Mouse (Mus musculus) midbrain, embryonic 11.5 days (tissue): ENCODE measurements at regions not wholly inside any gene's neighbourhood (a gene's known extent, or its start where the extent isn't known, plus 50 kb on each side); places are given as distances from the start of the nearest gene placed in this dataset.

ENCODE experiments used
- ATAC-seq: fragments of 200-750 bp; cut with Nextera tagmentation; 2 replicates; pipeline ENCODE4 v1.8.0; 2017; ENCODE audit warnings: moderate TSS enrichment, moderate library complexity; ENCODE audit not compliant: low FRiP score
- DNase-seq: peaks from one replicate; pipeline ENCODE4 v3.0.0; 2015; ENCODE audit warnings: low spot score; ENCODE audit errors: missing footprints
- H3K27ac ChIP-seq: fragments of 300-500 bp; sonication (generic); 2 replicates; pipeline ENCODE4 v1.5.1; 2014; ENCODE audit warnings: low read depth, low read length
- H3K27me3 ChIP-seq: fragments of 300-500 bp; sonication (generic); 2 replicates; pipeline ENCODE4 v1.6.1; 2014; ENCODE audit warnings: mild to moderate bottlenecking, low read length, moderate library complexity, mixed read lengths; ENCODE audit not compliant: control insufficient read depth, insufficient read depth
- H3K36me3 ChIP-seq: fragments of 300-500 bp; sonication (generic); 2 replicates; pipeline ENCODE4 v1.6.1; 2014; ENCODE audit warnings: mild to moderate bottlenecking, low read length, moderate library complexity, mixed read lengths; ENCODE audit not compliant: control insufficient read depth, insufficient read depth
- H3K4me1 ChIP-seq: fragments of 300-500 bp; sonication (generic); 2 replicates; pipeline ENCODE4 v1.6.1; 2014; ENCODE audit warnings: low read length; ENCODE audit not compliant: control insufficient read depth, insufficient read depth
- H3K4me2 ChIP-seq: fragments of 300-500 bp; sonication (generic); 2 replicates; pipeline ENCODE4 v1.6.1; 2014; ENCODE audit warnings: mild to moderate bottlenecking, moderate library complexity
- H3K4me3 ChIP-seq: fragments of 300-500 bp; sonication (generic); 2 replicates; pipeline ENCODE4 v1.5.1; 2014; ENCODE audit warnings: low read depth, low read length
- H3K9ac ChIP-seq: fragments of 300-500 bp; sonication (generic); 2 replicates; pipeline ENCODE4 v1.6.1; 2014; ENCODE audit warnings: low read length
- H3K9me3 ChIP-seq: fragments of 300-500 bp; sonication (generic); 2 replicates; pipeline ENCODE4 v1.6.1; 2016; ENCODE audit warnings: low read length; ENCODE audit not compliant: control insufficient read depth
- WGBS: fragments of 180-500 bp; shearing (Covaris S2); extraction: QIAGEN DNeasy Blood & Tissue Kit; methylation state at CpG from one replicate; pipeline ENCODE4 v1.1.7; 2014; 5-methylcytosine and 5-hydroxymethylcytosine counted together

GRCm38 (mm10) chr13:82354355-82354754 is 571.5 kb downstream of the Cetn3 start:
- Histone ChIP-seq H3K4me2 (no peak overlapping the region), H3K9ac (no peak overlapping the region), H3K27me3 (no peaks in the 10 kb centered on the region), H3K36me3 (no peaks in the 10 kb centered on the region), H3K9me3 (no peaks in the 10 kb centered on the region), H3K27ac (no peak overlapping the region), H3K4me1 (no peaks in the 10 kb centered on the region), H3K4me3 (no peak overlapping the region)
- DNase-seq (no peak), ATAC-seq (no peak)
- 85% methylated on average over 2 of the region's 2 CpGs for WGBS

GRCm38 (mm10) chr13:82355296-82355695 is 572.4 kb downstream of the Cetn3 start:
- no peak for ATAC-seq
- Histone ChIP-seq H3K36me3 (no peaks in the 10 kb centered on the region), H3K9me3 (no peaks in the 10 kb centered on the region), H3K4me2 (no peak overlapping the region), H3K4me3 (no peak overlapping the region), H3K4me1 (no peaks in the 10 kb centered on the region), H3K27me3 (no peaks in the 10 kb centered on the region), H3K27ac (no peak overlapping the region), H3K9ac (no peak overlapping the region)
- no peak for DNase-seq

- ATAC-seq: no peak
Measured at GRCm38 (mm10) chr13:82359442-82359841, 576.6 kb downstream of the Cetn3 start.

GRCm38 (mm10) chr13:82360711-82361110 is 577.8 kb downstream of the Cetn3 start:
- DNase-seq (no peak), ATAC-seq (no peak)
- Histone ChIP-seq H3K4me1 (no peaks in the 10 kb centered on the region), H3K4me2 (no peak overlapping the region), H3K36me3 (no peaks in the 10 kb centered on the region), H3K9ac (no peak overlapping the region), H3K4me3 (no peak overlapping the region), H3K9me3 (no peaks in the 10 kb centered on the region), H3K27ac (no peak overlapping the region), H3K27me3 (no peaks in the 10 kb centered on the region)
- 47% methylated on average over 1 of the region's 1 CpGs for WGBS

More at GRCm38 (mm10) chr13:82359442-82359841, 576.6 kb downstream of the Cetn3 start:
- Histone ChIP-seq H3K27ac (no peak overlapping the region), H3K4me1 (no peaks in the 10 kb centered on the region), H3K9ac (no peak overlapping the region), H3K9me3 (no peaks in the 10 kb centered on the region), H3K4me3 (no peak overlapping the region), H3K4me2 (no peak overlapping the region), H3K27me3 (no peaks in the 10 kb centered on the region), H3K36me3 (no peaks in the 10 kb centered on the region)
- DNase-seq: no peak
- WGBS: 84% methylated on average over 1 of the region's 1 CpGs

- no peaks in the 10 kb centered on the region for H3K27me3 ChIP-seq
- H3K36me3 ChIP-seq: no peaks in the 10 kb centered on the region
- H3K4me3 ChIP-seq: no peak overlapping the region
- H3K27ac ChIP-seq: no peak overlapping the region
- WGBS: 82% methylated on average over 4 of the region's 4 CpGs
- DNase-seq (no peak), ATAC-seq (no peak)
- H3K4me2 ChIP-seq: no peak overlapping the region
- H3K9ac ChIP-seq: no peak overlapping the region
- H3K4me1 ChIP-seq: no peaks in the 10 kb centered on the region
- no peaks in the 10 kb centered on the region for H3K9me3 ChIP-seq
Measured at GRCm38 (mm10) chr13:82361379-82361778, 578.5 kb downstream of the Cetn3 start.

- H3K4me2 ChIP-seq: no peak overlapping the region
- no peak overlapping the region for H3K9ac ChIP-seq
- H3K4me3 ChIP-seq: no peak overlapping the region
- H3K27me3 ChIP-seq: no peaks in the 10 kb centered on the region
- H3K36me3 ChIP-seq: no peaks in the 10 kb centered on the region
- H3K4me1 ChIP-seq: no peaks in the 10 kb centered on the region
- no peak for DNase-seq
- H3K9me3 ChIP-seq: no peaks in the 10 kb centered on the region
- no peak for ATAC-seq
- no peak overlapping the region for H3K27ac ChIP-seq
Measured at GRCm38 (mm10) chr13:82366768-82367167, 583.9 kb downstream of the Cetn3 start.

GRCm38 (mm10) chr13:82371579-82371978 is 588.7 kb downstream of the Cetn3 start:
- Histone ChIP-seq H3K4me3 (no peak overlapping the region), H3K9me3 (no peaks in the 10 kb centered on the region), H3K4me2 (no peak overlapping the region), H3K36me3 (no peaks in the 10 kb centered on the region), H3K27ac (no peak overlapping the region), H3K4me1 (no peaks in the 10 kb centered on the region), H3K27me3 (no peaks in the 10 kb centered on the region), H3K9ac (no peak overlapping the region)
- no peak for DNase-seq
- 87% methylated on average over 2 of the region's 2 CpGs for WGBS
- no peak for ATAC-seq

- Histone ChIP-seq H3K27ac (no peak overlapping the region), H3K9me3 (no peaks in the 10 kb centered on the region), H3K36me3 (no peaks in the 10 kb centered on the region), H3K9ac (no peak overlapping the region), H3K4me1 (no peaks in the 10 kb centered on the region), H3K4me3 (no peak overlapping the region), H3K4me2 (no peak overlapping the region), H3K27me3 (no peaks in the 10 kb centered on the region)
- ATAC-seq (peak; percentile 83), DNase-seq (peak; percentile 83)
- 61% methylated on average over 4 of the region's 4 CpGs for WGBS
Measured at GRCm38 (mm10) chr13:82372612-82373011, 589.7 kb downstream of the Cetn3 start.

GRCm38 (mm10) chr13:82392908-82393307 is 610.0 kb downstream of the Cetn3 start:
- no peak overlapping the region for H3K27ac ChIP-seq
- no peaks in the 10 kb centered on the region for H3K9me3 ChIP-seq
- ATAC-seq (no peak), DNase-seq (no peak)
- H3K36me3 ChIP-seq: no peaks in the 10 kb centered on the region
- H3K4me2 ChIP-seq: no peak overlapping the region
- H3K27me3 ChIP-seq: no peaks in the 10 kb centered on the region
- H3K4me1 ChIP-seq: no peaks in the 10 kb centered on the region
- no peak overlapping the region for H3K9ac ChIP-seq
- H3K4me3 ChIP-seq: no peak overlapping the region

- no peaks in the 10 kb centered on the region for H3K9me3 ChIP-seq
- ATAC-seq (no peak), DNase-seq (no peak)
- H3K9ac ChIP-seq: no peak overlapping the region
- WGBS: 87% methylated on average over 6 of the region's 6 CpGs
- H3K27me3 ChIP-seq: no peaks in the 10 kb centered on the region
- H3K27ac ChIP-seq: no peak overlapping the region
- H3K4me3 ChIP-seq: no peak overlapping the region
- H3K36me3 ChIP-seq: no peaks in the 10 kb centered on the region
- no peaks in the 10 kb centered on the region for H3K4me1 ChIP-seq
- H3K4me2 ChIP-seq: no peak overlapping the region
Measured at GRCm38 (mm10) chr13:82393496-82393895, 610.6 kb downstream of the Cetn3 start.
